ENCODE assay signal across 21 mouse cellular contexts in genomic region chr14:99104542-99105123, GRCm38 (mm10).
"Had no signal": no experiment of that assay in that cellular context is flagged by ENCODE, and none has a peak within 500 bp of the region (broad histone marks: within the 10 kb centered on the region; RNA-seq: fewer than 3 reads in every experiment).

No protein-coding gene starts in this region.

- H3K9ac ChIP-seq: kidney, embryonic 15.5 days; limb, embryonic 13.5 days; liver, embryonic 14.5 days; liver, postnatal 0 days; lung, embryonic 14.5 days; midbrain, embryonic 13.5 days had no signal

- ATAC-seq: liver, postnatal 0 days; lung, postnatal 0 days; midbrain, embryonic 13.5 days; midbrain, embryonic 16.5 days had no signal

- H3K27ac ChIP-seq: kidney, embryonic 15.5 days; left cerebral cortex, adult 2 months; limb, embryonic 13.5 days; liver, embryonic 14.5 days; midbrain, embryonic 13.5 days had no signal

- H3K4me2 ChIP-seq: kidney, embryonic 15.5 days; limb, embryonic 13.5 days; lung, embryonic 14.5 days; midbrain, embryonic 13.5 days had no signal

- H3K9me3 ChIP-seq: kidney, embryonic 15.5 days; limb, embryonic 13.5 days; midbrain, embryonic 13.5 days had no signal

- H3K27me3 ChIP-seq: kidney, embryonic 15.5 days; limb, embryonic 13.5 days; midbrain, embryonic 13.5 days had no signal

- H3K4me3 ChIP-seq: kidney, embryonic 15.5 days; left cerebral cortex, adult 2 months; limb, embryonic 13.5 days; midbrain, embryonic 13.5 days had no signal

- DNase-seq: kidney, adult 11 months; kidney, adult 8-10 months; kidney, postnatal 10 days; kidney, postnatal 36 days; layer of hippocampus, postnatal 36 days; liver; liver, postnatal 0 days; lung, embryonic 14.5 days; lung, postnatal 36 days; right cerebral cortex, adult 18-20 months; right cerebral cortex, postnatal 14 days; right cerebral cortex, postnatal 4 days; thymus, adult 18-20 months; thymus, postnatal 36 days had no signal
